Mouse (Mus musculus) natural killer cell, adult 2 months (primary cell): ENCODE data around the gene Pde6d.

Source experiments
- DNase-seq, 2 experiments: peaks; one replicate each; pipeline ENCODE4 v3.0.0; 2022; ENCODE audit warnings: low spot score in 2 of 2

The Pde6d gene

GRCm38 (mm10) chr1:86503906-86504696 is 78.3 kb downstream of the Pde6d start:
- DNase-seq = peak; percentile 85 to 87

GRCm38 (mm10) chr1:86503165-86503747 is 79.2 kb downstream of the Pde6d start:
- peak in 1 of 2 experiments; percentile 62 for DNase-seq

- no peak for DNase-seq
Observed at GRCm38 (mm10) chr1:86502221-86503048, 80.0 kb downstream of the Pde6d start.

DNA sequence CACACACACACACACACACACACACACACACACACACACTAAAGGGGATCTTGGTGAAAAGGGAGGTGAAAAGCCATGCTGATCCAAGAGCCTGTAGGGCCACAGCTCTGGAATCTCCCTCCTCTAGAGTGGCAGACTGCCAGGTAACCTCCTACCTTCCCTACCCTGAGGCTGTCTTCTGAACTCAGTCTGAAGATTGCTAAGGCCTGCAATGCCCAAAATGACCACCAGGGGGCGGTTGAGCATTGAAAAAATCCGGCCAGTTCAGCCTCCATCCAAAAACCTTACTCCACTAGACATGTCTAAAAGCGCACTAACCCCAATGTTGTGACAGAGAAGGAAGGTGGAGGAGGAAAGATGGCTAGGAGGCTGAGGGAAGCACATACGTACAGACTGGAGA is 80.9 kb downstream of the Pde6d start:
- peak; percentile 90 to 93 for DNase-seq

GRCm38 (mm10) chr1:86501114-86501532 is 81.3 kb downstream of the Pde6d start:
- peak; percentile 52 to 72 for DNase-seq

- no peak for DNase-seq
Observed at GRCm38 (mm10) chr1:86500681-86501080, 81.7 kb downstream of the Pde6d start.

GRCm38 (mm10) chr1:86499903-86500302 is 82.5 kb downstream of the Pde6d start:
- peak; percentile 41 to 77 for DNase-seq

GRCm38 (mm10) chr1:86498611-86499010 is 83.8 kb downstream of the Pde6d start:
- no peak for DNase-seq

DNA sequence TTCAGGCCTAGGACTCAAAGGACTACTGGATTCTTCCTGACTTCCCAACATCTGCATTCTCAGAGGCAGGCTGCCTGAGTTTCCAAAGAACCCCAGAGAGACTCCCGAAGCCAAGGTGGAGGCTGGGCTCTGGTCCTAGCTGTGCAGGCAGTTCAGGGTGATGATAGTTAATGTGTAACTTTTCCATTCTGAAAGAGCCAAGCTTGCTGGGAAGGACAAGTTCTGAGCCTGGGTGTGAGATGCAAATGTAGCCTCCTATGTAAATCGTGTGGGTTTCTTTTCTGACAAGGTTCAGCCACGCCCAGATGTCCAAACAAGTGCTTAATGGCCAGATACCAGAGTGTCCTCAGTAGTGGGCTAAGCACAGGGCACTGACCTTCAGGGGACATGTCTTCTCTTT is 84.4 kb downstream of the Pde6d start:
- peak in 1 of 2 experiments; percentile 28 for DNase-seq

GRCm38 (mm10) chr1:86497361-86497760 is 85.1 kb downstream of the Pde6d start:
- DNase-seq = no peak

DNA sequence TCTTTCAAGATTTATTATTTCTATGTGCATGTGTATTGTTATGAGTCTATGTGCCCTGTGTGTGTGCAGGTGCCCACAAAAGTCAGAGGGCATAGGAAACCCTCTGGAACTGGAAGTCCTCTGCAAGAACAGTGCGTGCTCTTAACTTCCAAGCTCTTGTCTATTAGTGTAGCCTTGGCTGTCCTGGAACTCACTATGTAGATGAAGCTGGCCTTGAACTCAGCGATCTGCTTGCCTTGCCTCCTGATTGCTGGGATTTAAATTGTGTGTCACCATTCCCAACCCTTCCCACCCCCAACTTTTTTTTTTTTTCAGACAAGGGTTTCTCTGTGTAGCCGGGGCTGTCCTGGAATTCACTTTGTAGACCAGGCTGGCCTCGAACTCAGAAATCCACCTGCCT is 86.1 kb downstream of the Pde6d start:
- no peak for DNase-seq

DNA sequence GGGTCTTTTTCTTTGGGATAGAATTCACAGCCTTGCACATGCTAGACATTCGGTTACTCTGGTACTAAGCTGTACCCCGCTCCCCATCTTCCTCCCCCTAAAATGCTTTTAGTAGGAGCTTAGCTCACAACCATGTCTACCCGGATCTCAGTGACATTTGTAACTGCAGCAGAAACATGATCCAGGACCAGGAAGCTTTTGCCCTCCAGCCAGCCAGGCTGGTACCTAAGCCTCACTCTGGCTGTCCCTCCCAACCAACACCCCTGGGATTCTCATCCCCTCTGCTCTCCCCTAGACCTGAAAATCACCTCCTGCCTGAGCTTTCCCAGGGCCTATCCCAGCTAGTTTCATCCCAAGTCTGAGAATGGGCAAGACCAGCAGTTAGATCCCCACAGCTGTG is 88.6 kb downstream of the Pde6d start:
- DNase-seq = no peak
